Mouse (Mus musculus): ENCODE data around the gene Scn5a. TPM values are rescaled to one million over a fixed set of nuclear protein-coding genes. Genes with fewer than 3 reads are reported as not detected.
A peak's percentile ranks its signal among the peaks of the same experiment; 100 is the strongest.

Gene Scn5a
- polyA plus RNA-seq, 1 experiment, result 2.2 TPM

- no peak for DNase-seq (ENCODE audit: extremely low spot score in 1 of 2, low spot score in 1 of 2)
These were observed 65.8 kb downstream of the Scn5a start for GRCm38 (mm10) chr9:119512993-119513392.

DNA sequence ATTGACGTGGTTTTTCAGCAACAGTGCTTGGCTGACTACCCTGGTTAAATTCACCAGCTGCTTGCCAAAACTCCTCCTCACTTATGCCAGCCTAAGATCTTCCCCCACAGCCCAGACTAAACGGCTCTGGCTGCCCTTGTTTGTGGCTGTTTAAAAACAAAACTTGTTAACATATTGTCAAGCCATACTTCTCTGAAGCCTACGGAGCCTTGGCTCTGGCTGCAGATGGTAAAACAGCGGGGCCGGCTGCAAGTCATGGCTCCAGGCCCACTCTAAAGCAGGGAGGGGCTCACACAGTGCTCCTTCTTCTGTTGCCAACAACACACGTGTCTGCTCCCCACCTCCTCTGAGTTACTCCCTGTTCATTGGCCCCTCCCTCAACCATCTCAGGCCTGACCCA is 67.9 kb downstream of the Scn5a start:
- DNase-seq (ENCODE audit: extremely low spot score in 1 of 2, low spot score in 1 of 2), result peak; percentile 41 to 67

DNA sequence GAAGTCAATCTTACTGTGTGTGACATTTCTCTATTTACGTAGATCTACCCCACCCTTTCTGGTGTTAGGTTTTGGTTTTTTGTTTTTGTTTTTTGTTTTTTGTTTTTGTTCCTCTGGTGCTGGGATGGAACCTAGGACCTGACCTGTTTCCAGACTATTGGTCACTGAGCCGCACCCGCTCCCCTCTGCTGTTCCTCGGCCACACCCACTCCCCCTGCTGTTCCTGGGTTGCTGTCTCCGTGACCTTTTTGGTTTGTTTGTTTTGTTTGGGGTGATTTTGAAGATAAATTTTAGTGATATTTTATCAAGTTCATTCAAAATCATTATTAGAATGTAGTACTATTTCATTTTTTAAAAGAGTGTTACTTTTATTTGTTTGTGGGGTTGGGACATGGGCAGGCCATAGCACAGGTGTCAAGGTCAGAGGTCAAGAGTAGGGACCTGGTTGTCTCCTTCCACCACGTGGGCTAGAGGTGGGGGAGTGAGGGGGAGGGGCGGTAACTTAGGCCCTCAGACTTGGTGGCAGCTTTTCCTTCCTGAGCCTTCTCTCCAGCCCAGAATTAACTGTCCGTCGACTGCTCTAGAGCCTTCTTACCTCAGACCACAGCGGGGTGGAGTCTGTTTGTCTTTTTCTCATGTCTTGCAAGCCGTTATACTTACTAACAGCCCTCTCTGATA is 73.7 kb downstream of the Scn5a start:
- no peak for DNase-seq (ENCODE audit: extremely low spot score in 1 of 2, low spot score in 1 of 2)

GRCm38 (mm10) chr9:119503613-119504012 is 75.2 kb downstream of the Scn5a start:
- DNase-seq (ENCODE audit: extremely low spot score in 1 of 2, low spot score in 1 of 2), result no peak

DNA sequence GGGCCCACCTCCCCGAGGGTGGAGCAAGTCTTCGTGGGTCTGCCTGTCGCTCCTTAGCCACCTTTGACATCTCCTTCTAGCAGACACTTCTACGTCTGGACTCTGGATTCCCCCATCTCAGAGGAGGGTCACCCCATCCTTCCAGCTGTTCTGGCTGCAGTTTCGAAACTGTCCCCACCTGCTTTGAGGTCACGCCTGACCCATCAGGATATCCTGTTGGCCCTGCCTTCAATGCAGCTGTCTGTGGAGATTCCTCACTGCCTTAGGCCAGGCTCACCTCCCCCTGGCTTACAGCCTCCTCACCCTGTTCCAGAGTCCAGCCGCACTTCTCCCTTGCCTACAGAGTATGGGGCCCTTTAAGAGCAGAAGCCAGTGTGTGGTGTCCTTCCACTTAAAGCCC is 79.9 kb downstream of the Scn5a start:
- no peak for DNase-seq (ENCODE audit: extremely low spot score in 1 of 2, low spot score in 1 of 2)

GRCm38 (mm10) chr9:119498247-119498607 is 80.6 kb downstream of the Scn5a start:
- no peak for DNase-seq (ENCODE audit: extremely low spot score in 1 of 2, low spot score in 1 of 2)

- DNase-seq (ENCODE audit: extremely low spot score in 1 of 2, low spot score in 1 of 2), result no peak
These were observed 81.1 kb downstream of the Scn5a start for GRCm38 (mm10) chr9:119497546-119498246.

DNA sequence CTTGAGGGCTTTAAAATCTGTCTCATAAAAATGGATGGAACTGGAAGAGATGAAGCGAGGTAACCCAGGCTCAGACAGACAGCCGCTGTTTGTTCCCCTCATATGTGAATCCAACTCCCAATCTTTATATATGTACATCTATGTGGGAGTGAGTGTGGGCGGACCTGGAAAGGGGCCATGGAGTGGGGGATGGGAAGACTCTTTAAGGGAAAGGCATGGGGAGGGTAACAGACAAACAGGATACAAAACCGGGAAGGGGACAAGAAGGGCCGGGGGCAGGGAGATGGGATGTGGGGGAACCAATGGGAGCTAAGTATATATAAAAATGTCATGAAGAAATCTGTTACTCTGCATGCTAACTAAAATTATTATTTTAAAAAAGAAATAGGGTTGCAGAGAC is 81.9 kb downstream of the Scn5a start:
- DNase-seq (ENCODE audit: extremely low spot score in 1 of 2, low spot score in 1 of 2), result peak in 1 of 2 experiments; percentile 58

GRCm38 (mm10) chr9:119496354-119496753 is 82.5 kb downstream of the Scn5a start:
- no peak for DNase-seq (ENCODE audit: extremely low spot score in 1 of 2, low spot score in 1 of 2)

DNA sequence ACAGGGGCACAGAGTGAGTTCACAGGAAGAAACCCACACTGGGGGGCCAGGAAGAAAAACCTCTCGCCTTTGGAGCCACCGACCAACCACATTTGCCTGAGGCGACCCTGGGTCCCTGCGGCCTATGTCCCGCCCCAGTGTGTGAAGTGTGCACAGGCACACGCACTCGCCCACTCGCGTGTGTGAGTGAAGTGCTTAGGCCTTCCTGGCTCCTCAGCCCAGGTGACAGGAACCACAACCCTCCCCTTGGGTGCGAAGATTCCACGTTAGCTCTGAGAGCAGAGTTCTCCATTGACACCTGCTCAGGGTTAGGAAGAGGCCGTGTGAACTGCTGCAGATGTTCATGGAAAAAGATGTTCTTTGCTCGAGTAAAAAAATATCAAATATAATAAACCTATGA is 93.9 kb downstream of the Scn5a start:
- DNase-seq (ENCODE audit: extremely low spot score in 1 of 2, low spot score in 1 of 2), result no peak

- no peak for DNase-seq (ENCODE audit: extremely low spot score in 1 of 2, low spot score in 1 of 2)
These were observed 94.4 kb downstream of the Scn5a start for GRCm38 (mm10) chr9:119484420-119484819.

DNA sequence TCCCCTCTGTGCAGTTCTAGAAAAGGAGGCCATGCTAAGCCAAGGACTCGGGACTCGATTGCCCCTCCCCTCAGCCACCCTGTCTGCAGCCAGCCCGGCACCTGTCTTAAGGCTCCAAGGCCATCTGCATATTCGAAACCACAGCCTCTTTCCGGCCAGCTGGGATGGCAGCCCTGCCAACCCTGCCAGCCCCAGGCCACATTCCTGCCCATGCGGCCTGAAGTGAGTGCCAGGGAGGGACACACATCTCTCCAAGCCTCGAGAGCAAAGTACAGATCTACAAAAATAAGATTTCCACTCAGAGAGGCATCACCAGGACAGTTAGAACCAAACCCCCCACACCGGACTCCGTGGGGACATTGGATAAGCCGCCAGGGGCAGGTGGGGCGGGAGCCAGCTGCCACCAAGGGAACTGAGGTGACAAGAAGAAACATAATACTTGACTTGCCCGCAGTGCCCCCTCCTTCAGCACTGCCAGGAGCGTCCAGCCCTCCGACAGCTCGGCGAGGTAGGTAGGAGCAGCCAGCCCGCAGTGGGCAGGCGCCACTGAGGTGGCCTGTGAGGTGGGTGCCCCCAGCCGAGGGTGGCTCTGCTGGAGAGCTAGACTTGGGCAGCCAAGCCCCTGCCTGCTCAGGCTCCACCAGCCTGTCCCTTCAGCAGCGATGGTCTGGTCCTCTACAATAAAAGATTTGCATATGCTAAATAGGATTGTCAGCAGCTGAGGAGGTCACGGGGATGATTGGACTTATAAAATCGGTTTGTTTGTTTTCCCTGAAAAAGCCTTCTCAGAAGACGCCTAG is 95.1 kb downstream of the Scn5a start:
- no peak for DNase-seq (ENCODE audit: extremely low spot score in 1 of 2, low spot score in 1 of 2)

- no peak for DNase-seq (ENCODE audit: extremely low spot score in 1 of 2, low spot score in 1 of 2)
These were observed 97.2 kb downstream of the Scn5a start for GRCm38 (mm10) chr9:119481612-119482011.

- DNase-seq (ENCODE audit: extremely low spot score in 1 of 2, low spot score in 1 of 2), result no peak
These were observed 99.5 kb downstream of the Scn5a start for GRCm38 (mm10) chr9:119479297-119479696.

GRCm38 (mm10) chr9:119478345-119478744 is 100.5 kb downstream of the Scn5a start:
- no peak for DNase-seq (ENCODE audit: extremely low spot score in 1 of 2, low spot score in 1 of 2)

DNA sequence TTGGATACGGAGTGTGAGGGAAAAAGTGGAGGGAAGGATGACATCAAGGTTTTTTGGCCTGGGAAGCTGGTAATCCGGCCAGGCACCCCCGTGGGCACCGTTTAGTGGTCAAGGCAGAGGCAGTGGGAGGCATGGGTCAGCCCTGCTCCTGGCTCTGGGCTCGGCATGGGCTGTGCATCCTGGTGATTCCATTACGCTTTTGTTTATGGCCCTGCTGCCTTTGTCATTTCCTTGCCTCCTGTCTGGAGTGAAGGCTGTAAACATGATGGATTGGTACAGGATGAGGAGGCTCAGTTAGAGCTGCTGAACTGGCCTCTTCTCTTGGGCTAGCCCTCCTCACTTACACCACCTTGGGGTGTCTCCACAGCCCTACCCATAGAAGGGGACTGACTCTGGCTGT is 101.1 kb downstream of the Scn5a start:
- DNase-seq (ENCODE audit: extremely low spot score in 1 of 2, low spot score in 1 of 2), result no peak

DNA sequence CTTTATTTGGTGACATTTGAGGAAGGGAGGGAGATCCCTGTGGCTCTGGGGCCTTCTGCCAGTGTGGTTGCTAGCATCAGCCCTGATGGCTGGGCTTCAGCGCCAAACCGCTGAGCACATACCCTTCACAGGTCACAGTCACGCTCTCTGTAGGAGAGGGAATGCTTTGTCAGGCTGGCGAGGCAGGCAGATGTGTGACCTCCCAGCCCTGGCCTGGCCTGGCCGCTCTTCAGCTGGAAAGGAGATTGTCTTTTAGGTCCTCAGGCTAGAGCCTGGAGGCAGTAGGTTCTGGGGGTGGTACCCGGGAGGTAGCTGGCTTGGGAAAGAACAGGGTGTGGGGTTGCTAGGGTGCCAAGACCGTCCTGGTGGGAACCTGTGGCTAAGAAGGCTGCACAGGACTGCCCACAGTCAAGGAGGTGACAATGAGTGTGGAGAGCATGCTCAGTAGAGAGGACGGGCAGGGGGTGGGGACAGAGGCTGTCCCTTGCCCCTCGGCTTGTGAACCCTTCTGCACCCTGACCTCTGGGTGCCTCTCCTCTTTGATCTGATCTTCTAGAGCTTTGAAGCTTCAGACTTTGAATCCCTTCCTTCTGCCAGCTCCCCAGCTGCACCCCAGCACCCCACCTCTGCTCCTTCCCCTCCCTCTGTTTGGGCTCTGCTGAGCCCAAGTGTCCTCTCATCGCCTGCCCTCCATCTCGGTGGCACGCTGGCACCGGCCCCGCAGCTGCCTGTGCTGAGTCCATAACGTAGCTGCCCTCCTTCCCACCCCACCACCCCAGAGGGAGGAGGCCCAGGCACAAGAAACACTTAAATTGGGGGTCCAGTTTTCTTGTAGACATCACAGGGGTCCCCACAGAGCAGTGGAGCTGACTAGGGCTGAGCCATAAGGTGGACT is 103.9 kb downstream of the Scn5a start:
- no peak for DNase-seq (ENCODE audit: extremely low spot score in 1 of 2, low spot score in 1 of 2)

- DNase-seq (ENCODE audit: extremely low spot score in 1 of 2, low spot score in 1 of 2), result peak in 1 of 2 experiments; percentile 33
These were observed 105.1 kb downstream of the Scn5a start for GRCm38 (mm10) chr9:119473608-119474164.

- no peak for DNase-seq (ENCODE audit: extremely low spot score in 1 of 2, low spot score in 1 of 2)
These were observed 105.8 kb downstream of the Scn5a start for GRCm38 (mm10) chr9:119473011-119473410.

DNA sequence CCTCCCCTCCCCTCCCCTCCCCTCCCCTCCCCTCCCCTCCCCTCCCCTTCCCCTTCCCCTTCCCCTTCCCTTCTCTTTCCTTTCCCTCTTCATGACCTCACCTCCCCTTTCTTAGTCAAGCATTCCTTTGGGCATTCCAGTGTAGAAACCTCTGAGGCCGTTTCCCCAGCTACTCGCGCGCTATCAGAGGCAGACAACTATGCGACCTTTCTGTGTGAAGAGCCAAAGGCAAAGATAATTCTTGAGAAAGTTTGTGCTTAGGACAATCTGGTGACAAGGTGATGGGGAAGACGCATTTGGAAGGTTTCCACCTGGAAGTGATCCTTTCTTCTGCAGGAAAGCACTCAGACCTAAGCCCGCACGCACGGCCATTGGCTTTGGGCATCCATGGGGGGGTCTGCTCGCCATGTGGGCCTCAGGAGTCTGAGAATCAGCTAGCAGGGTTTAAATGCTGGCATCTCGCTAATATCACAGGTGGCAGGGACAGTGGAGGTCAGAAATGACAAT is 106.4 kb downstream of the Scn5a start:
- DNase-seq (ENCODE audit: extremely low spot score in 1 of 2, low spot score in 1 of 2), result no peak
